22 mouse cellular contexts compared by ENCODE assay signal in the genomic region with DNA sequence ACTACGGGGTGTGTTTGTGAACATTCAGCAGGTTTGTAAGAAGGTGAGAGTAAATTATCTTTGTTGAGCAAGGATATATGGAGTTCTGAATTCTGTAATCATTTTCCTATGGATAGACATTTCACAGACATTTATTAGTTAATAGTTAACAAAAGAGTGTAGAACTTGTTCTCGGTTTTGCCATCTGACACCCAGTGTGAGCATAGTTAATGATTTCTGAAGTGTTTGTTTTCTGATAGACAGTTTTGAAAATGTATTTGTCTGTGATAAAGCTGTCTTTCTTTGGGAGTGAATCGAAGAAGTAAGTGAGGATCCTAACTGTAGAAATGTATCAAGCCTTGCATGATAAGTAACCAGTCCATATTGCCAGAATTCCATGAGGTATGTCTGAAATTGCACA.
"Had no signal": no experiment of that assay in that cellular context is flagged by ENCODE, and none has a peak within 500 bp of the region (broad histone marks: within the 10 kb centered on the region; RNA-seq: fewer than 3 reads in every experiment).

No protein-coding gene starts in this region.

- H3K36me3 ChIP-seq: liver, embryonic 12.5 days; liver, embryonic 15.5 days; lung, embryonic 15.5 days; midbrain, embryonic 10.5 days; midbrain, embryonic 13.5 days; neural tube, embryonic 13.5 days had no signal

- DNase-seq: layer of hippocampus, adult 9-11 months; layer of hippocampus, postnatal 36 days; lung, adult 18-20 months; lung, postnatal 10 days; lung, postnatal 36 days; retina, postnatal 1 day; right cerebral cortex, postnatal 25 days; spleen, adult 18-20 months; thymus, adult 18-20 months; thymus, postnatal 36 days had no signal

- H3K27ac ChIP-seq: layer of hippocampus, adult 2 months; left cerebral cortex, adult 2 months; liver, embryonic 12.5 days; liver, embryonic 15.5 days; lung, embryonic 15.5 days; midbrain, embryonic 10.5 days; midbrain, embryonic 13.5 days; neural tube, embryonic 13.5 days had no signal

- H3K27me3 ChIP-seq: liver, embryonic 12.5 days; liver, embryonic 15.5 days; lung, embryonic 15.5 days; megakaryocyte, embryonic 14.5 days; midbrain, embryonic 13.5 days; neural tube, embryonic 13.5 days had no signal

- ATAC-seq: hindbrain, embryonic 16.5 days; liver, embryonic 12.5 days; midbrain, embryonic 13.5 days; midbrain, embryonic 16.5 days had no signal

- H3K9me3 ChIP-seq: liver, embryonic 12.5 days; liver, embryonic 15.5 days; lung, embryonic 15.5 days; megakaryocyte, embryonic 14.5 days; midbrain, embryonic 10.5 days; midbrain, embryonic 13.5 days; neural tube, embryonic 13.5 days had no signal

- H3K4me2 ChIP-seq: liver, embryonic 12.5 days; liver, embryonic 15.5 days; lung, embryonic 15.5 days; midbrain, embryonic 13.5 days; neural tube, embryonic 13.5 days had no signal

- H3K4me1 ChIP-seq: liver, embryonic 12.5 days; liver, embryonic 15.5 days; lung, embryonic 15.5 days; megakaryocyte, embryonic 14.5 days; midbrain, embryonic 10.5 days; midbrain, embryonic 13.5 days; neural tube, embryonic 13.5 days had no signal

- H3K9ac ChIP-seq: liver, embryonic 12.5 days; liver, embryonic 15.5 days; lung, embryonic 15.5 days; midbrain, embryonic 13.5 days; neural tube, embryonic 13.5 days had no signal

- H3K4me3 ChIP-seq: layer of hippocampus, adult 2 months; left cerebral cortex, adult 2 months; liver, embryonic 12.5 days; liver, embryonic 15.5 days; lung, embryonic 15.5 days; megakaryocyte, embryonic 14.5 days; midbrain, embryonic 10.5 days; midbrain, embryonic 13.5 days; myocyte; neural tube, embryonic 13.5 days had no signal
